Mouse (Mus musculus) adrenal gland, postnatal 10 days (tissue): ENCODE results near the gene Dcps. TPM values are rescaled to one million over a fixed set of nuclear protein-coding genes. Genes with fewer than 3 reads are reported as not detected.

Experiments
- DNase-seq: peaks from one replicate; pipeline ENCODE4 v3.0.0; 2021; ENCODE audit warnings: mixed read lengths
- total RNA-seq, 2 experiments: library from RNA; stranded (reverse); gene quantifications; 2 replicates each; pipeline ENCODE4 v1.2.3; 2021

Dcps gene
- total RNA-seq, 2 experiments from 2014 or later = 25.3 to 29.3 TPM

GRCm38 (mm10) chr9:35110051-35110450, 65.8 kb downstream of the Dcps start:
- DNase-seq = no peak

GRCm38 (mm10) chr9:35108916-35109315, 66.9 kb downstream of the Dcps start:
- DNase-seq = peak; percentile 56

GRCm38 (mm10) chr9:35108066-35108465, 67.8 kb downstream of the Dcps start:
- no peak for DNase-seq

- no peak for DNase-seq
Measured at GRCm38 (mm10) chr9:35107396-35107795, 68.5 kb downstream of the Dcps start.

- DNase-seq = peak; percentile 38
Measured at GRCm38 (mm10) chr9:35105884-35106880, 69.7 kb downstream of the Dcps start.

- DNase-seq = no peak
Measured at GRCm38 (mm10) chr9:35105438-35105837, 70.4 kb downstream of the Dcps start.

- DNase-seq = no peak
Measured at GRCm38 (mm10) chr9:35104711-35105110, 71.2 kb downstream of the Dcps start.

- no peak for DNase-seq
Measured at GRCm38 (mm10) chr9:35098762-35099161, 77.1 kb downstream of the Dcps start.

GRCm38 (mm10) chr9:35097901-35098300, 78.0 kb downstream of the Dcps start:
- no peak for DNase-seq

GRCm38 (mm10) chr9:35095726-35096125, 80.1 kb downstream of the Dcps start:
- no peak for DNase-seq

GRCm38 (mm10) chr9:35093350-35093749, 82.5 kb downstream of the Dcps start:
- DNase-seq = no peak

- no peak for DNase-seq
Measured at GRCm38 (mm10) chr9:35092904-35093303, 83.0 kb downstream of the Dcps start.

Other genes with a start within 250 kb of the Dcps start
- 10 to 100 TPM; 39.2 to 40.2 TPM for gene St3gal4, start 56.8 kb downstream of the Dcps start, total RNA-seq
- gene Srpr, start 24.1 kb upstream of the Dcps start, total RNA-seq = 100 to 1,000 TPM; 128 to 136 TPM
- gene Tirap, start 24.2 kb upstream of the Dcps start, total RNA-seq = 1 to 10 TPM; 8.0 to 8.4 TPM
- 100 to 1,000 TPM in 1 of 2 experiments, 10 to 100 TPM in 1; 93.6 to 102 TPM for gene Foxred1, start 35.0 kb upstream of the Dcps start, total RNA-seq
- gene Fam118b, start 91.7 kb upstream of the Dcps start, total RNA-seq = 10 to 100 TPM; 11.3 TPM
- gene Rpusd4, start 91.8 kb upstream of the Dcps start, total RNA-seq = 10 to 100 TPM; 15.3 to 17.1 TPM
- 10 to 100 TPM; 24.8 to 32.4 TPM for gene Cdon, start 245.1 kb upstream of the Dcps start, total RNA-seq